Mouse (Mus musculus): ENCODE measurements around the gene Fam241a.

Gene Fam241a

DNA sequence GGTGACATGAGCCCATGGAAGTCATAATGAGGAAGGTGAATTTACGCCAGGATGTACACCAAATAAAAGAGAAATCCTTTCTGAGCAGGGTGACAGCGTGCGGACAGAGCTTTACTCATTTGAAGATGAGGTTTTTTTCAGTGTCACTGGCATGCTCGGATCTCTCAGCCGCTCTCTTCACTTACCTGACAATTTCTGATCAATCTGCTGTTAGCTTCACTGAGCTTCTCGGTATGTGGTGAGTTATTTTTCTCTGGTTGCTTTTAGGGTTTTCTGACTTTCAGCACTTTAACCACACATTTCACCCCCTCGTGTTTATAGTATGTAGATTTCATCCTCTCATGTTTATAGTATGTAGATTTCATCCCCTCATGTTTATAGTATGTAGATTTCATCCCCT lies 21.1 kb downstream of the Fam241a start:
- DNase-seq, result no peak

GRCm38 (mm10) chr3:127874254-127874883 lies 21.8 kb downstream of the Fam241a start:
- no peak for DNase-seq

GRCm38 (mm10) chr3:127871575-127871974 lies 24.5 kb downstream of the Fam241a start:
- no peak for DNase-seq

GRCm38 (mm10) chr3:127868880-127869279 lies 27.2 kb downstream of the Fam241a start:
- no peak for DNase-seq

- DNase-seq, result peak in 1 of 2 experiments; percentile 51
Observed at GRCm38 (mm10) chr3:127868046-127868758, 27.9 kb downstream of the Fam241a start.

GRCm38 (mm10) chr3:127864242-127864641 lies 31.9 kb downstream of the Fam241a start:
- no peak for DNase-seq

DNA sequence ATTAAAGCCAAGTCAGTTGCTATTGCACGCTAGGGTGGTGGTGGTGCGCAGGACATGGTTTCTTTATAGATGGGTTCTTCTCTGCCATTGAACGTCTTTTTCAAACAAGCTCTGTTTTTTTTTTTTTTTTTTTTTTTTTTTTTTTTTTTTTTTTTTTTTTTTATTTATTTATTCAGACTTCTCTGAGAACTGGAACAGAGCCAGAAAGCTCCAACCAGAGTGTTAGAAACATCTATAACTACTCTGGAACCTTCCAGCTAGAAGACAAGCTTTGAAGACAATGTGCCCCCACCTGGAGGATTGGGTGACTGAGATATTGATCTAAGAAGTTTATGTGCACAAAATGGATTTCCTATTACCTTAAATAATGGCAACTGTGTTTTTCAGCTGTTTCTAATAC lies 32.6 kb downstream of the Fam241a start:
- DNase-seq, result no peak

DNA sequence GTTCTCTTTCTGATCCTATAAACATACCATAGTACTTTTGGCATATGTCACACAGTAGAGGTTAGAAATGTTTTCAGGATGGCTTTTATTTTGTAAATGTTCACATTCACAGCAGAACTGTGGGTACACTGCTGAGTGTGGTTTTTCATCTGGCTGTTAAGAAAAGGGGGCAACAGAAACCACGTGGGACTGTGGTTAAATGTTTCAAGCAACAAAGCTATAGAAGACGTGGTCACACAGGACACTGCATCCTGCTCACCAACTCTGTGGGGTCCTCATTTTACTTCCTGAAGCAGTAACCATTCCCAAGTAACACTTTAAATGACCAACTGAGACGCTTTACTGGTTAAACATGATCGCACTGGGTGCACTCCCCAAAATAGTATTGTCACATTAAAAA lies 33.6 kb downstream of the Fam241a start:
- peak; percentile 25 to 28 for DNase-seq

DNA sequence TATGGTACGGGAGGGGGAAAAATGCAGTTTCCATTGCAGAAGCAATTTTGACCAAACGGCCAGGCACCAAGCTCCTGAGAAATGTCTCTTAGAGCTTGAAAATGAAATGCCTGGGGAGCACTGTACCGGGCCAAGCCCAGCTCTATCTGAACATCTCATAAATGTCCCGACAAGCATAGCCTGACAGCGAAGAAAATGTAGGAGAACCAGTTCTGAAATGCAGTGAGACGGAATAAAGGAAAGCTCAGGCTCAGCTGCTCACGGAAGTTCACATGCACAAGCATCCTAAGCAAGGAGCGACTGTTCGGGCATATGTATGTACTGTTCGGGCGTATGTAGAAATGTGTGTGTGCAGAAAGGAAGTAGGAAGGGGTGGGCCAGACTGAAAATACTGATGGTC lies 34.8 kb downstream of the Fam241a start:
- no peak for DNase-seq

- peak; percentile 70 to 75 for DNase-seq
Observed at GRCm38 (mm10) chr3:127853431-127854206, 42.5 kb downstream of the Fam241a start.

GRCm38 (mm10) chr3:127852722-127853121 lies 43.4 kb downstream of the Fam241a start:
- no peak for DNase-seq

- DNase-seq, result no peak
Observed at GRCm38 (mm10) chr3:127850776-127851646, 45.1 kb downstream of the Fam241a start.

DNA sequence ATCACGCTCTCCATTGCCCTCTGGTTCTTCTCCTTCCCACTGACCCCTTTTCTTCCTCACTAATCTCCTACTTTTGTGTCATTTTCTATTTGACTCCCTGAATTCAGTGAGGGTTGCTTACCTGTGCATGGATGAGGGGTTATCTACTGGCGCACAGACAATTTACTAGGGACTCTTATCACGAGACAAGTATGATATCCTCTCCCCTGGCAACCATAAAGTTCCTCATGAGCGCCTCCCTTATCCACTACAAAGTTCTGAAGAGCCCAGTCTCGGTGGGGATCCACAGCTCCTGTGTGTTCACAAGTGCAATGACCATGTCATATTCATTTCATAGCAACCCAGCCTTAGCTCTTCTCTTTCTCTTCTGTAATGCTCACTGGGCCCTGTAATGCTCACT lies 46.2 kb downstream of the Fam241a start:
- no peak for DNase-seq

- no peak for DNase-seq
Observed at GRCm38 (mm10) chr3:127848088-127848808, 47.9 kb downstream of the Fam241a start.

DNA sequence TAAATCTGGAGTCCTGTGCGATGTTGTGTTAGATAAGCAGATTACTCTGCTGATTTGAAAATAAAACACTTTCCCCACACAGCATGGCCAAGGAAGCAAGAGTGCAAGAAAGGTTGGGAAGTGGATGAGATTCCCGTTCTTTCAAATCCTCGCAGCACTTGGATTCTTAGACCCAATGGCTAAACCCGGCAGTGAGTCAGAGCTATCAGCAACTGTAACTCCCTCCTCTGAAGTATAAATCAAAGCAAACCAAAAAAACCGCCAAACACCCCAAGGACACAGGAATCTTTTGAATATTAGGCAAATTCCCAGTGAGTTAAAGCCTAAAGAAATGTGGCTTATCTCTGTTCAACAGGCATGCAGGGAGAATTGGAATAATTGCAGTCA lies 52.2 kb downstream of the Fam241a start:
- no peak for DNase-seq

- DNase-seq, result no peak
Observed at GRCm38 (mm10) chr3:127843324-127843940, 52.7 kb downstream of the Fam241a start.

DNA sequence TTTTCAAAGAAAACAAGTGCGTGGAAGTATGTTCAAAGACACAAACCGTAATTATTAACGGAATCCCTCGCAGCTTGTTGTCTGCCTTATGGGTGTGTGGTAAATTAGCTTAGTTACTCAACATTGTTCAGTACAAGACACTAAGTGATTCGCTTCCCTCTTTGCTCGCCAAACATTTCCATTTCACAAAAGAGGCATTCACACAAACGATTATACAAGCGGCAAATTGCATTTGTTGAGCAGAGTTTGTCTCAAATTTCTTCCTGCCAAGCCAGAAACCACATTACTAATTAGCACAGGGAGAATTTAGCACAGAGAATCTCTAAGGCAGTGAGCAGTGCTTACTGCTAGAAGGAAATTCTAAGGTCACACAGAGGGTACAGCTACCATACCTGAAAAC lies 54.2 kb downstream of the Fam241a start:
- no peak for DNase-seq

GRCm38 (mm10) chr3:127837972-127838644 lies 58.0 kb downstream of the Fam241a start:
- DNase-seq, result no peak

- DNase-seq, result peak; percentile 96 to 97
Observed at GRCm38 (mm10) chr3:127837154-127837865, 58.8 kb downstream of the Fam241a start, which contains the start of gene Ap1ar. Ap1ar (minus strand) TSS chr3:127837523.

DNA sequence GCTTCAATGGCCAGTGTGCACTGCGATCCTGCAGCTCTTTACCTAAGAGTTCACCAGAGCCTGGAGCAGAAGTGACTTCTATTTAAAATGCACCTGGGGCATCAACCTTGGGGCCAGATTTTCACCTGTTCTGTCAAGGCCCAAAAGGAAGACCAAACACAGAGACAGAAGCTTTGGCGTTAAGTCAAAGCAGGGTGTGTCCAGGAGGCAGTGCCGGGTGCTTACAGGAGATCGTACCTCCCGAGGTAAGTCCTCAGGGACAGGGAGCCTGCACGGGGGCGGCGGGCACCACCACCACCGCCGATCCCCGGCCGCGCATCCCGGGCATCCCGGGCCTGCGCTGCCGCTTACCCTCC lies 59.3 kb downstream of the Fam241a start:
- no peak for DNase-seq
